17 mouse cellular contexts compared by ENCODE assay signal in the genomic region with DNA sequence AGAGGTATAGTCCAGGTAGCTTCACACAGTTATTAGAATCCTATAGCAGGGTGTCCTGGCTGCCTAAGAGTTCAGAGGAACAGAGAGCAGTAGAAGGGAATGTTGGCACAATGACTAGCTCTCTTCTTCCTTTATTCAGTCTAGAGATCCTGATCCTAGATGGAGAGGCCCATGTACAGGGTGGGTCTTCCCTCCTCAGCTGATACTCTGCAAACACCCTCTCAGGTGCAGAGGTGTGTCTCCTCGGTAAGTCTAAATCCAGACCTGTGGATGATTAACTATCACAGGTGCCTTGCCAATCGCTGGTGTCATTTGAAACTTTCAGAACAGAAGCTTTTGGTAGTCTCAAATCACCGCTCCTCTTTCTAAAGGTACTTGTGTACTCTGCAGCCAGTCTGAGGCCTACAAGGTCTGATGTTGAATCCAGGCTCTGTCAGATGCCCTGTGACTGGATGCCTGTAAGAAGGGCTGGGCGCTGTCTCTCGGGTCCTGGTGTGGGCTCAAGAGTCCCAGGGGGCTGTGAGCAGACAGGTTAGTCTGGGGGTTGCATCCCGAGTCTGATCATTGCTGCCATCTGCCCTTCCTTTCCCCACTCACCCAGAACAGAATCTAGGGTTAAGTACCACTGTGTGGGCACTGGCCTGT.
"Had no signal": no experiment of that assay in that cellular context is flagged by ENCODE, and none has a peak within 500 bp of the region (broad histone marks: within the 10 kb centered on the region; RNA-seq: fewer than 3 reads in every experiment).

No protein-coding gene starts in this region.

- H3K27ac ChIP-seq: liver, embryonic 14.5 days; macrophage; midbrain, embryonic 13.5 days; midbrain, embryonic 15.5 days; neural tube, embryonic 12.5 days had no signal

- H3K27me3 ChIP-seq: megakaryocyte, embryonic 14.5 days; midbrain, embryonic 13.5 days; midbrain, embryonic 15.5 days; neural tube, embryonic 12.5 days had no signal

- ATAC-seq: midbrain, embryonic 13.5 days; midbrain, embryonic 15.5 days had no signal

- H3K36me3 ChIP-seq: midbrain, embryonic 13.5 days; midbrain, embryonic 15.5 days; neural tube, embryonic 12.5 days had no signal

- H3K4me3 ChIP-seq: megakaryocyte, embryonic 14.5 days; midbrain, embryonic 13.5 days; midbrain, embryonic 15.5 days; neural tube, embryonic 12.5 days had no signal

- H3K9me3 ChIP-seq: megakaryocyte, embryonic 14.5 days; midbrain, embryonic 13.5 days; midbrain, embryonic 15.5 days; neural tube, embryonic 12.5 days had no signal

- H3K4me2 ChIP-seq: lung, embryonic 14.5 days; midbrain, embryonic 11.5 days; midbrain, embryonic 13.5 days; midbrain, embryonic 15.5 days; neural tube, embryonic 12.5 days had no signal

- H3K9ac ChIP-seq: liver, embryonic 14.5 days; lung, embryonic 14.5 days; midbrain, embryonic 13.5 days; midbrain, embryonic 15.5 days; neural tube, embryonic 12.5 days had no signal

- DNase-seq: lung, adult 18-20 months; lung, embryonic 14.5 days; lung, postnatal 14 days; lung, postnatal 36 days; right cerebral cortex, postnatal 14 days; right cerebral cortex, postnatal 4 days; spleen, adult 18-20 months; thymus, adult 18-20 months; thymus, postnatal 14 days; thymus, postnatal 4 days had no signal

- H3K4me1 ChIP-seq: megakaryocyte, embryonic 14.5 days; midbrain, embryonic 13.5 days; midbrain, embryonic 15.5 days; neural tube, embryonic 12.5 days had no signal
